ENCODE assay signal across 15 mouse cellular contexts in the genomic region with DNA sequence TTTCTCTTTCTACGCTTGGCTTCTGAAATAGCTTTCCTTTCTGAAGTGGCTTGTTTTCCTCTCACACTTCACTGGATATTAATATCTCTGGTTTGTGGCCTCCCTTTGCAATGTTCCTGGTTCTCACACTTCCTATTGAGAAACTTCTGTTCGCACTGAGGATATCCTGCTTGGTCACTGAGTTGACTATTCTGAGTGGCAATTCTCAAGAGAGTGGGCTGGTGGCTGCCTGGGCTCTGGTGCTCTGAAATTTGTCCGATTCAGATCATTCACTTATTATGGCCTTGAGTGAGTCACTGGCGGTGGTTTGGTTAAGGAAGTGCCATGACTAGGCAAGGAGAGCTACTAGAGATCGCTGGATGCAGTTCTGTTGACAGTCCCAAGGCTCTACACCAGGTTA.
DNase-seq lines count a peak whose midpoint lies in the region; ATAC-seq lines count a peak whose summit lies in the region.
"Had no signal": no experiment of that assay in that cellular context is flagged by ENCODE, and none has a peak within 500 bp of the region (broad histone marks: within the 10 kb centered on the region; RNA-seq: fewer than 3 reads in every experiment).

No protein-coding gene starts in this region.

- H3K36me3 ChIP-seq in liver, embryonic 15.5 days (replicated peaks) = no peaks in the 10 kb centered on the region
- no peaks in the 10 kb centered on the region for H3K36me3 ChIP-seq in forebrain, embryonic 16.5 days (ENCODE audit: control insufficient read depth, insufficient read depth)
- H3K36me3 ChIP-seq: embryonic facial prominence, embryonic 13.5 days; forebrain, embryonic 15.5 days; hindbrain, embryonic 12.5 days; lung, embryonic 15.5 days had no signal

- no peaks in the 10 kb centered on the region for H3K9me3 ChIP-seq in liver, embryonic 15.5 days (replicated peaks)
- H3K9me3 ChIP-seq in forebrain, embryonic 16.5 days (ENCODE audit: control insufficient read depth, low read length) = no peaks in the 10 kb centered on the region
- H3K9me3 ChIP-seq: embryonic facial prominence, embryonic 13.5 days; forebrain, embryonic 15.5 days; hindbrain, embryonic 12.5 days; lung, embryonic 15.5 days had no signal

- H3K27ac ChIP-seq in liver, embryonic 15.5 days (replicated peaks) = 0 out of 2 replicates have a peak overlapping the region, but pooled peaks have one; percentile 11
- no peak overlapping the region for H3K27ac ChIP-seq in forebrain, embryonic 16.5 days (ENCODE audit: low read length)
- H3K27ac ChIP-seq: embryonic facial prominence, embryonic 13.5 days; forebrain, embryonic 15.5 days; hindbrain, embryonic 12.5 days; lung, embryonic 15.5 days had no signal

- DNase-seq in heart, adult 11 months = peak; percentile 94
- no peak for DNase-seq in heart, postnatal 25 days (ENCODE audit: low spot score)
- DNase-seq in lung, postnatal 36 days = peak; percentile 5
- no peak for DNase-seq in lung, postnatal 10 days
- no peak for DNase-seq in thymus, postnatal 4 days
- DNase-seq in left cerebral cortex, adult 8-10 months (ENCODE audit: low spot score in 2 of 2) = no peak
- DNase-seq: cerebellum, postnatal 25 days; kidney, adult 11 months; left cerebral cortex, postnatal 4 days had no signal

- H3K27me3 ChIP-seq in liver, embryonic 15.5 days = no peaks in the 10 kb centered on the region
- H3K27me3 ChIP-seq in forebrain, embryonic 16.5 days (replicated peaks; ENCODE audit: control insufficient read depth, insufficient read depth, low read length) = no peaks in the 10 kb centered on the region
- H3K27me3 ChIP-seq: embryonic facial prominence, embryonic 13.5 days; forebrain, embryonic 15.5 days; hindbrain, embryonic 12.5 days; lung, embryonic 15.5 days had no signal

- no peaks in the 10 kb centered on the region for H3K4me1 ChIP-seq in liver, embryonic 15.5 days (replicated peaks)
- H3K4me1 ChIP-seq in forebrain, embryonic 16.5 days (replicated peaks; ENCODE audit: control insufficient read depth, insufficient read depth, low read length) = no peaks in the 10 kb centered on the region
- H3K4me1 ChIP-seq: embryonic facial prominence, embryonic 13.5 days; forebrain, embryonic 15.5 days; hindbrain, embryonic 12.5 days; lung, embryonic 15.5 days had no signal

- no peak overlapping the region for H3K4me2 ChIP-seq in liver, embryonic 15.5 days
- no peak overlapping the region for H3K4me2 ChIP-seq in forebrain, embryonic 16.5 days (ENCODE audit: low read length)
- H3K4me2 ChIP-seq: embryonic facial prominence, embryonic 13.5 days; forebrain, embryonic 15.5 days; hindbrain, embryonic 12.5 days; lung, embryonic 15.5 days had no signal

- ATAC-seq in liver, embryonic 15.5 days (ENCODE audit: insufficient read depth) = no peak
- no peak for ATAC-seq in forebrain, embryonic 16.5 days
- ATAC-seq: forebrain, embryonic 15.5 days had no signal

- intact Hi-C loops in heart, postnatal 25 days (cut with DNase I) = no loop called here

- H3K9ac ChIP-seq in liver, embryonic 15.5 days = no peak overlapping the region
- no peak overlapping the region for H3K9ac ChIP-seq in forebrain, embryonic 16.5 days (replicated peaks; ENCODE audit: low read depth, low read length)
- H3K9ac ChIP-seq: embryonic facial prominence, embryonic 13.5 days; forebrain, embryonic 15.5 days; hindbrain, embryonic 12.5 days; lung, embryonic 15.5 days had no signal

- H3K4me3 ChIP-seq in liver, embryonic 15.5 days (replicated peaks) = no peak overlapping the region
- H3K4me3 ChIP-seq in forebrain, embryonic 16.5 days (replicated peaks; ENCODE audit: low read length) = no peak overlapping the region
- H3K4me3 ChIP-seq: embryonic facial prominence, embryonic 13.5 days; forebrain, embryonic 15.5 days; hindbrain, embryonic 12.5 days; lung, embryonic 15.5 days had no signal

- WGBS in liver, embryonic 15.5 days (ENCODE audit: insufficient replicate concordance) = 13% methylated on average over 5 of the region's 5 CpGs
- 86% methylated on average over 5 of the region's 5 CpGs for WGBS in forebrain, embryonic 16.5 days

Comparison
In these comparisons a context has a peak if more than half of its experiments do, and no peak if none do; other contexts are left out.
1. DNase-seq: peak in heart, adult 11 months (single experiment) and lung, postnatal 36 days (single experiment); none in heart, postnatal 25 days (single experiment), lung, postnatal 10 days (single experiment), thymus, postnatal 4 days (single experiment) and left cerebral cortex, adult 8-10 months (0 of 2).